Mouse (Mus musculus) G1E (cell line): Measurements from ENCODE around the gene Hormad2.

ENCODE experiments used
- CTCF ChIP-seq: IDR thresholded peaks from 2 replicates; pipeline ENCODE4 v1.5.1; 2012; ENCODE audit warnings: low read depth, low read length, inconsistent platforms, mixed read lengths
- GATA1 ChIP-seq: IDR thresholded peaks from 2 replicates; pipeline ENCODE4 v1.6.1; 2012; ENCODE audit warnings: borderline replicate concordance, low read length, inconsistent platforms, mixed read lengths
- POLR2AphosphoS5 ChIP-seq: IDR thresholded peaks from 2 replicates; pipeline ENCODE4 v1.6.1; 2012; ENCODE audit warnings: low read depth, low read length, inconsistent platforms; ENCODE audit not compliant: insufficient replicate concordance

- TF ChIP-seq GATA1 (no peak), CTCF (no peak), POLR2AphosphoS5 (no peak)
These were observed 135.8 kb downstream of the Hormad2 start for GRCm38 (mm10) chr11:4305090-4305489.
